Mouse (Mus musculus) stomach, embryonic 14.5 days (tissue): Measurements from ENCODE around the gene Mcur1. TPM values are rescaled to one million over a fixed set of nuclear protein-coding genes. Genes with fewer than 3 reads are reported as not detected.
A peak's percentile ranks its signal among the peaks of the same experiment; 100 is the strongest.

Experiments
- ATAC-seq: fragments of 200-750 bp; cut with Nextera tagmentation; 2 replicates; pipeline ENCODE4 v1.8.0; 2017; ENCODE audit warnings: low read depth, moderate TSS enrichment; ENCODE audit not compliant: insufficient number of reproducible peaks, insufficient read depth, low FRiP score
- H3K27ac ChIP-seq: fragments of 300-500 bp; sonication (generic); 2 replicates; pipeline ENCODE4 v1.5.1; 2014; ENCODE audit warnings: mild to moderate bottlenecking, low read length, moderate library complexity, mixed read lengths
- H3K27me3 ChIP-seq: fragments of 300-500 bp; sonication (generic); 2 replicates; pipeline ENCODE4 v1.6.1; 2014; ENCODE audit warnings: low read length, control low read depth, mixed read lengths; ENCODE audit not compliant: control insufficient read depth, insufficient read depth
- H3K36me3 ChIP-seq: fragments of 300-500 bp; sonication (generic); 2 replicates; pipeline ENCODE4 v1.6.1; 2014; ENCODE audit warnings: mild to moderate bottlenecking, control low read depth, low read length, moderate library complexity, mixed read lengths; ENCODE audit not compliant: control insufficient read depth, insufficient read depth
- H3K4me1 ChIP-seq: fragments of 300-500 bp; sonication (generic); 2 replicates; pipeline ENCODE4 v1.6.1; 2014; ENCODE audit warnings: low read length, control low read depth, mixed read lengths; ENCODE audit not compliant: control insufficient read depth, insufficient read depth
- H3K4me2 ChIP-seq: fragments of 300-500 bp; sonication (generic); replicated peaks from 2 replicates; pipeline ENCODE4 v1.6.1; 2014; ENCODE audit warnings: low read depth, low read length, control low read depth
- H3K4me3 ChIP-seq: fragments of 300-500 bp; sonication (generic); 2 replicates; pipeline ENCODE4 v1.5.1; 2014; ENCODE audit warnings: low read depth, low read length, control low read depth
- H3K9ac ChIP-seq: fragments of 300-500 bp; sonication (generic); replicated peaks from 2 replicates; pipeline ENCODE4 v1.6.1; 2014; ENCODE audit warnings: low read depth, mild to moderate bottlenecking, control low read depth, low read length, moderate library complexity, mixed read lengths
- H3K9me3 ChIP-seq: fragments of 300-500 bp; sonication (generic); 2 replicates; pipeline ENCODE4 v1.6.1; 2016; ENCODE audit warnings: low read depth, low read length, control low read depth; ENCODE audit not compliant: control insufficient read depth
- WGBS: fragments of 180-500 bp; shearing (Covaris S2); extraction: QIAGEN DNeasy Blood & Tissue Kit; methylation state at CpG from one replicate; pipeline ENCODE4 v1.1.7; 2014; 5-methylcytosine and 5-hydroxymethylcytosine counted together
- polyA plus RNA-seq: library from polyadenylated mRNA; unstranded; fragments of >200 nt; fragmentation: Nextera tagmentation; extraction: Ambion mirVana; gene quantifications from 2 replicates; pipeline ENCODE4 v1.2.1, GENCODE M21; 2014

The Mcur1 gene
- polyA plus RNA-seq, 1 experiment from 2014 or later = 14.9 TPM

GRCm38 (mm10) chr13:43530129-43530831 lies 29.7 kb downstream of the Mcur1 start:
- H3K36me3 ChIP-seq = no peaks in the 10 kb centered on the region
- H3K9me3 ChIP-seq = no peaks in the 10 kb centered on the region
- H3K4me3 ChIP-seq = no peak overlapping the region
- no peak overlapping the region for H3K27ac ChIP-seq
- ATAC-seq = no peak
- no peak overlapping the region for H3K4me2 ChIP-seq
- no peaks in the 10 kb centered on the region for H3K27me3 ChIP-seq
- H3K4me1 ChIP-seq = peaks cover 23% of the 10 kb centered on the region
- H3K9ac ChIP-seq = no peak overlapping the region
- 67% methylated on average over 14 of the region's 14 CpGs for WGBS

DNA sequence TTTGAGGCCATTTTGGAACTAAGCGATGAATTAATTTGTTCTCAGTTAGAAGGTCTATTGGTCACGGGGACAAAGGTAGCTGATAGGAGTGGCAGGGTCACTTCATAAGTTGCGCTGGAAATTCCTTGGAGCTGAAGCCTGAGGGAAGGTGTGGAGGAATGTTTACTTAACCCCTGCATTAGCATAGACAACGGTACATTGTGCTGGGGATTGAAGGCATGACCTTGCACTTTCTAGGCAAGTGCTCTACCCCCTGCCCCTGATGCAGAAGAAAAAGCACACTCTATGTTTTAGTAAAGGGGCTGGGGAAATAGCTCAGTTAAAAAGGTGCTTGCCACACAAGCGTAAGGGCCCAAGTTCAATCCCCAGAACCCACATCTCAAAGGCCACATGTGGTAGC lies 33.7 kb downstream of the Mcur1 start:
- H3K9ac ChIP-seq = no peak overlapping the region
- peak overlapping the region; percentile 93; the same call in 1 of the 2 replicates for H3K27ac ChIP-seq
- H3K36me3 ChIP-seq = no peaks in the 10 kb centered on the region
- 54% methylated on average over 5 of the region's 5 CpGs for WGBS
- no peak for ATAC-seq
- H3K4me3 ChIP-seq = no peak overlapping the region
- no peaks in the 10 kb centered on the region for H3K9me3 ChIP-seq
- peaks cover 35% of the 10 kb centered on the region for H3K4me1 ChIP-seq
- H3K4me2 ChIP-seq = no peak overlapping the region
- H3K27me3 ChIP-seq = no peaks in the 10 kb centered on the region

DNA sequence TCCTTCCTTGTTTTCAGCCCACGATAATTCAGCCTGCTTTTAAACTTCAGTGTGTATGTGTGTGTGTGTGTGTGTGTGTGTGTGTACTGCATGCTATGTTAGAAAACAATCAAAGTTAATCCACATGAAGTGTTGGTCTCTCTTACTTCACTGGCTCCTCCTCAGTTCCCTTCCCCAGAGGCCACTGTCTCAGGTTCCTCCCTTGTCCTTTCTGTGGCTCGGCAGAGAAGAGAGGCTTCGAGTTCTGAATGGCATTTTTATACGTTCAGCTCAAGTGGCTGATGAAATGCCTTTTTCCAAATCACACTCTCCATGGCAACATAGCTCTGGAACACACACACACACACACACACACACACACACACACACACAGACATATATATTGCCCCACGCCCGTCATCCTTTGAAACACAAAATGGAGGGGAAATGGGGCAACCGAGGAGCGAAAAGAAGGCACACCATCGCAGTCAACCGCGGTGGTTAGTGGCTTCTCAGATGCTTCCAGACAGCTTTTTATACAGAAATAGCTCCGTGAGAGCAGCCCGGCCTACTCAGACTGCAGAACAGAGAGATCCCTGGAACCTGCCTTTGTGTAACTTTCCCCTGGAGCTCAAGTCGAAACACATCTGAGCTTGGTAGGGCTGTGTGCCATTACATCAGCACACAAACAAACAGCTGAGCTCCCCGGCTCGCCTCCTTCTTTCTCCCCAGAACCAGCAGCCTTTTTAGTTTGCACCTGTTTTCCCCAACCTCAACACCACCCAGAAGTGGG lies 34.4 kb downstream of the Mcur1 start:
- 34% methylated on average over 16 of the region's 16 CpGs for WGBS
- Histone ChIP-seq H3K9ac (no peak overlapping the region), H3K27ac (peak overlapping the region; percentile 93), H3K27me3 (no peaks in the 10 kb centered on the region), H3K36me3 (no peaks in the 10 kb centered on the region), H3K9me3 (no peaks in the 10 kb centered on the region), H3K4me2 (peak overlapping the region; percentile 17; the same call in 1 of the 2 replicates), H3K4me3 (no peak overlapping the region), H3K4me1 (peaks cover 27% of the 10 kb centered on the region; the same call in 1 of the 2 replicates)
- no peak; the same call in 1 of the 2 replicates for ATAC-seq

GRCm38 (mm10) chr13:43524491-43525362 lies 35.3 kb downstream of the Mcur1 start:
- H3K4me3 ChIP-seq = no peak overlapping the region
- peaks cover 26% of the 10 kb centered on the region; the same call in 1 of the 2 replicates for H3K4me1 ChIP-seq
- no peaks in the 10 kb centered on the region for H3K27me3 ChIP-seq
- no peaks in the 10 kb centered on the region for H3K9me3 ChIP-seq
- no peaks in the 10 kb centered on the region for H3K36me3 ChIP-seq
- H3K9ac ChIP-seq = no peak overlapping the region
- no peak overlapping the region for H3K4me2 ChIP-seq
- ATAC-seq = peak; percentile 85
- peak overlapping the region; percentile 93 for H3K27ac ChIP-seq
- WGBS = 32% methylated on average over 16 of the region's 16 CpGs

DNA sequence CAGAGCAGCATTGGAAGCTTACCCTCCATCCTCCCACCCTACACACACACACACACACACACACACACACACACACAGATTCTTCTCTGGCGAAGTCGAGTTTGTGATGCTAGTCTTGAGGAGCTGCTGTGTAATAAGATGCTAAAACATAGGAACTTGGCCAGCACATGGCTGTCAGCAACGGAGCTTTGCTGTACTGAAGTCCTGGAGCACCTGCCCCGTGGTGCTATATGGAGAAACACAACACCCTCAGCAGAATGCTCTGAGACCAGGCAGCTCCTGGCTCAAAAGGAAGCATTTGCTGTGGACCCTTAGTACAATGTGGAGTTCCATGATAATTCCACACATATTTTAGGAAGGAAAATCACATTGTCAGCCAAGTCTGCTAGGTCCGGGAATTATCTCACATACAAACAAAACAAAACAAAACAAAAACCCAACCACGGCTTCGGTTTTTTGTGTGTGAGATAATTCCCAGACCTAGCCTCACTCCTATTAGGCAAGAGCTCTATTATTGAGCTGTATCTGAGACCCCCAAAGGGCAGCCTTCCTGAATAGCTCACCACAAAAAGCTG lies 36.0 kb downstream of the Mcur1 start:
- peaks cover 26% of the 10 kb centered on the region; the same call in 1 of the 2 replicates for H3K4me1 ChIP-seq
- H3K9me3 ChIP-seq = no peaks in the 10 kb centered on the region
- H3K27ac ChIP-seq = peak overlapping the region; percentile 93
- H3K9ac ChIP-seq = no peak overlapping the region
- no peak overlapping the region for H3K4me3 ChIP-seq
- ATAC-seq = no peak
- no peak overlapping the region for H3K4me2 ChIP-seq
- no peaks in the 10 kb centered on the region for H3K27me3 ChIP-seq
- no peaks in the 10 kb centered on the region for H3K36me3 ChIP-seq
- whole genome bisulfite sequencing = 57% methylated on average over 7 of the region's 7 CpGs

DNA sequence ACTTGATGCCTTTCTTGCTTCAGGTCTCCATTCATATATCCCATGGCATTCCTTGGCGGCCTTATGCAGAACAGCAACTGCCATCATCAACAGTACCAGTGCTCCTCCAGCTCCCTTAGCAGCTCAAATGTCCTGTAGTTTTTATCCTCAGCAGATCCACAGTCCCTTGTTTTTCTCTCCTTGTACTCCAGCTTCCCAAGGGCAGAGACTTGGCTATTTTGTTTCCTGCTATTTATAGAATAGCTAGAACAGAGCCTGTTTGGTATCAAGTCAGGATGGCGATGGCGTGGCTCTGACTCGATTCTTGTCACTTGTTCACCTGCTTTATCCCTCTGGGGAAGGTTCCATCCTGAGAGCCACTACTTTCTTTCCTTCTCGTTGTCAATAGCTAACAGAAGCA lies 38.1 kb downstream of the Mcur1 start:
- no peak overlapping the region for H3K4me2 ChIP-seq
- H3K36me3 ChIP-seq = no peaks in the 10 kb centered on the region
- ATAC-seq = no peak
- H3K27me3 ChIP-seq = no peaks in the 10 kb centered on the region
- no peaks in the 10 kb centered on the region for H3K9me3 ChIP-seq
- H3K9ac ChIP-seq = no peak overlapping the region
- no peak overlapping the region for H3K4me3 ChIP-seq
- 91% methylated on average over 5 of the region's 5 CpGs for WGBS
- H3K27ac ChIP-seq = no peak overlapping the region
- H3K4me1 ChIP-seq = peaks cover 26% of the 10 kb centered on the region; the same call in 1 of the 2 replicates

DNA sequence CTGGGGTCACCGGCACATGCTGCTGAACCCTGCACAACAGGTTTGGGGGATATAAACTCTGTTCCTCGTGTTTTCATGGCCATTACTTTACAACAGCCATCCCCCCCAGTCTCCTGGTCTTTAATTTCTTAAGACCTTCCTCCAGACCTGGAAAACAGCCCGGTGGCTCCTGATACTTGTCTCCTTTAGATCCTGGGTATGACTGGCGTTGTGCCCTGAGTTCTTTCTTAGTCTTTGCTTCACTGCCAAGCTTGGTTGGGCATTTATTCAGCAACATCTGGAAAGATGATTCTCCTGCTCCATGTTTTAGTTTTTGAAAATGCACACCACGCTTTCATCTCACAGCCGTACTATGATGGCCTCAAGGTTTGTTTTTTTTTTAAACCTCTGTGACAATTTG lies 40.7 kb downstream of the Mcur1 start:
- Histone ChIP-seq H3K4me1 (peaks cover 7% of the 10 kb centered on the region; the same call in 1 of the 2 replicates), H3K36me3 (no peaks in the 10 kb centered on the region), H3K27me3 (no peaks in the 10 kb centered on the region), H3K9ac (no peak overlapping the region), H3K4me2 (no peak overlapping the region), H3K9me3 (no peaks in the 10 kb centered on the region), H3K4me3 (no peak overlapping the region), H3K27ac (no peak overlapping the region)
- 79% methylated on average over 6 of the region's 6 CpGs for WGBS
- no peak for ATAC-seq

- no peak overlapping the region for H3K4me3 ChIP-seq
- 64% methylated on average over 8 of the region's 8 CpGs for WGBS
- H3K27ac ChIP-seq = no peak overlapping the region
- H3K9ac ChIP-seq = no peak overlapping the region
- no peaks in the 10 kb centered on the region for H3K36me3 ChIP-seq
- H3K27me3 ChIP-seq = no peaks in the 10 kb centered on the region
- no peak for ATAC-seq
- H3K9me3 ChIP-seq = no peaks in the 10 kb centered on the region
- no peak overlapping the region for H3K4me2 ChIP-seq
- H3K4me1 ChIP-seq = no peaks in the 10 kb centered on the region
Observed at GRCm38 (mm10) chr13:43517371-43517770, 42.6 kb downstream of the Mcur1 start.
